Mouse (Mus musculus) hindbrain, embryonic 14.5 days (tissue): ENCODE data around the gene Hist1h2bb. TPM values are rescaled to one million over a fixed set of nuclear protein-coding genes. Genes with fewer than 3 reads are reported as not detected.
"Not testable (repeated sequence)": the region's sequence is repeated elsewhere in the genome, so short reads cannot be mapped to it uniquely, and the experiment has no call there.

ENCODE experiments used
- ATAC-seq: fragments of 200-750 bp; cut with Nextera tagmentation; 2 replicates; pipeline ENCODE4 v1.8.0; 2017; ENCODE audit warnings: moderate number of reproducible peaks, mild to moderate bottlenecking, moderate TSS enrichment, moderate library complexity; ENCODE audit not compliant: low FRiP score
- DNase-seq: peaks from one replicate; pipeline ENCODE4 v3.0.0-alpha.2; 2015; ENCODE audit warnings: low spot score
- H3K27ac ChIP-seq: fragments of 300-500 bp; sonication (generic); 2 replicates; pipeline ENCODE4 v1.5.1; 2014; ENCODE audit warnings: mild to moderate bottlenecking, moderate library complexity
- H3K27me3 ChIP-seq: fragments of 300-500 bp; sonication (generic); 2 replicates; pipeline ENCODE4 v1.6.1; 2014; ENCODE audit warnings: mild to moderate bottlenecking, low read length, mixed read lengths; ENCODE audit not compliant: control insufficient read depth, insufficient read depth
- H3K36me3 ChIP-seq: fragments of 300-500 bp; sonication (generic); replicated peaks from 2 replicates; pipeline ENCODE4 v1.6.1; 2014; ENCODE audit not compliant: control insufficient read depth, insufficient read depth
- H3K4me1 ChIP-seq: fragments of 300-500 bp; sonication (generic); replicated peaks from 2 replicates; pipeline ENCODE4 v1.6.1; 2014; ENCODE audit warnings: antibody characterized with exemption, low read length, mixed read lengths; ENCODE audit not compliant: control insufficient read depth, insufficient read depth
- H3K4me2 ChIP-seq: fragments of 300-500 bp; sonication (generic); replicated peaks from 2 replicates; pipeline ENCODE4 v1.6.1; 2014; ENCODE audit warnings: mild to moderate bottlenecking, moderate library complexity
- H3K4me3 ChIP-seq: fragments of 300-500 bp; sonication (generic); replicated peaks from 2 replicates; pipeline ENCODE4 v1.5.1; 2014; ENCODE audit warnings: mild to moderate bottlenecking, low read length
- H3K9ac ChIP-seq: fragments of 300-500 bp; sonication (generic); 2 replicates; pipeline ENCODE4 v1.6.1; 2014
- H3K9me3 ChIP-seq: fragments of 300-500 bp; sonication (generic); 2 replicates; pipeline ENCODE4 v1.6.1; 2016; ENCODE audit warnings: low read length; ENCODE audit not compliant: control insufficient read depth
- WGBS: fragments of 180-500 bp; shearing (Covaris S2); extraction: QIAGEN DNeasy Blood & Tissue Kit; methylation state at CpG from one replicate; pipeline ENCODE4 v1.1.7; 2014; 5-methylcytosine and 5-hydroxymethylcytosine counted together
- polyA plus RNA-seq: library from polyadenylated mRNA; unstranded; fragments of >200 nt; fragmentation: Nextera tagmentation; extraction: Ambion mirVana; gene quantifications from 2 replicates; pipeline ENCODE4 v1.2.1, GENCODE M21; 2014

The Hist1h2bb gene
- polyA plus RNA-seq, 1 experiment from 2014 or later: 0.64 TPM

GRCm38 (mm10) chr13:23744421-23745380 is 1.8 kb upstream of the Hist1h2bb start:
- Histone ChIP-seq H3K9ac (no peak overlapping the region), H3K9me3 (no peaks in the 10 kb centered on the region), H3K4me2 (peak overlapping the region; percentile 84), H3K27ac (no peak overlapping the region), H3K4me3 (peak overlapping the region; percentile 29), H3K4me1 (peaks cover 17% of the 10 kb centered on the region), H3K36me3 (no peaks in the 10 kb centered on the region), H3K27me3 (no peaks in the 10 kb centered on the region)
- ATAC-seq (no peak), DNase-seq (no peak)
- WGBS: 1% methylated on average over 17 of the region's 36 CpGs

- Histone ChIP-seq H3K4me2 (peak within 1 kb of the TSS; percentile 84), H3K36me3 (no peaks in the 10 kb centered on the region), H3K9ac (peak within 1 kb of the TSS; percentile 56), H3K4me1 (peaks cover 11% of the 10 kb centered on the region), H3K27me3 (no peaks in the 10 kb centered on the region), H3K27ac (peak within 1 kb of the TSS; percentile 92), H3K4me3 (peak within 1 kb of the TSS; percentile 29), H3K9me3 (no peaks in the 10 kb centered on the region)
- peak; percentile 75; the same call in 1 of the 2 replicates for ATAC-seq
- peak; percentile 95 for DNase-seq
- 1% methylated on average over 24 of the region's 28 CpGs for WGBS
Observed at GRCm38 (mm10) chr13:23745381-23746161, 963 bp upstream of the Hist1h2bb start, which contains the start of gene Hist1h3c. Hist1h3c (minus strand) TSS chr13:23745602.

DNA sequence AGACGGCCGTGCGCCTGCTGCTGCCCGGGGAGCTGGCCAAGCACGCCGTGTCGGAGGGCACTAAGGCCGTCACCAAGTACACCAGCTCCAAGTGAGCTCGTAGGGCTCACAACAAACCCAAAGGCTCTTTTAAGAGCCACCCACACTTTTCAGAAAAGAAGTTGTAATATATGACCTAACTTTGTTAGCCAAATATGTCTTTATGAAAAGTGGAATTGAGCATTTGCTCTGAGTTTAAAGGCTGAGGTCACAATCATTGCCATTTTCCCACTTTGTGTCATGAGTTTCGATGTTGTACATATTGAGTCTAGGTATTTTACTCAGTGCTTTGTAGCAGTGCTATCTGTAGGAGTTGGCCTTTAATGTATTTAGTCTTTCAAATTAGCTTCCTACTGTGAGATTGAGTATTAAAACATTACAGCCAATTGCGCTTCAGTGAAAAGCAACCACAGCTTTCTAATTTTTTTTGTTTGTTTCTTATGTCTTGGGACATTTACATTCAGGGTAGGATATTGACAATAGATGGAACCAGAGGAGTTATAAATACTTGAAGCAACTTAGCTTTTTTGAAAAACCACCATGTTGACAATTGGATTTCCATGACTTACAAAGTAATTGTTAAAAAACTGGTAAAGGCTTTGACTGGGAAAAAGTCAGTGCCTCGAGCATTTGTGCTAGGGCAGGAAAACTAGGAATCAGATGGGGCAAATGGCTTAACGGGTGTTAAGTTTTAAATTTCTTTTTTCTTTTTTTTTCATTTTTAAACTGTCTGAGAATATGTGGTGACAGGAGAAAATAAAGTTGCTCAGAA is 752 bp downstream of the Hist1h2bb start:
- no peaks in the 10 kb centered on the region for H3K27me3 ChIP-seq
- peak overlapping the region; percentile 54 for H3K9ac ChIP-seq
- ATAC-seq: peak; percentile 4; the same call in 1 of the 2 replicates
- peak overlapping the region; percentile 84 for H3K4me2 ChIP-seq
- no peak for DNase-seq
- peak overlapping the region; percentile 29 for H3K4me3 ChIP-seq
- no peaks in the 10 kb centered on the region for H3K36me3 ChIP-seq
- peaks cover 15% of the 10 kb centered on the region for H3K4me1 ChIP-seq
- H3K9me3 ChIP-seq: no peaks in the 10 kb centered on the region
- H3K27ac ChIP-seq: peak overlapping the region; percentile 92
- WGBS: 5% methylated on average over 10 of the region's 13 CpGs

- Histone ChIP-seq H3K27ac (peak overlapping the region; percentile 92; the same call in 1 of the 2 replicates), H3K4me1 (peaks cover 15% of the 10 kb centered on the region), H3K4me3 (no peak overlapping the region), H3K36me3 (no peaks in the 10 kb centered on the region), H3K4me2 (no peak overlapping the region), H3K9ac (0 out of 2 replicates have a peak overlapping the region, but pooled peaks have one; percentile 54), H3K27me3 (no peaks in the 10 kb centered on the region), H3K9me3 (no peaks in the 10 kb centered on the region)
- DNase-seq (no peak), ATAC-seq (no peak)
- 5% methylated on average over 4 of the region's 4 CpGs for WGBS
Observed at GRCm38 (mm10) chr13:23747892-23748288, 1.4 kb downstream of the Hist1h2bb start.

- Histone ChIP-seq H3K4me1 (peaks cover 15% of the 10 kb centered on the region), H3K4me3 (no peak overlapping the region), H3K27ac (no peak overlapping the region), H3K27me3 (no peaks in the 10 kb centered on the region), H3K9me3 (no peaks in the 10 kb centered on the region), H3K9ac (no peak overlapping the region), H3K4me2 (no peak overlapping the region), H3K36me3 (no peaks in the 10 kb centered on the region)
- DNase-seq: no peak
- ATAC-seq: no peak
- 92% methylated on average over 5 of the region's 5 CpGs for WGBS
Observed at GRCm38 (mm10) chr13:23749563-23750121, 3.1 kb downstream of the Hist1h2bb start.

DNA sequence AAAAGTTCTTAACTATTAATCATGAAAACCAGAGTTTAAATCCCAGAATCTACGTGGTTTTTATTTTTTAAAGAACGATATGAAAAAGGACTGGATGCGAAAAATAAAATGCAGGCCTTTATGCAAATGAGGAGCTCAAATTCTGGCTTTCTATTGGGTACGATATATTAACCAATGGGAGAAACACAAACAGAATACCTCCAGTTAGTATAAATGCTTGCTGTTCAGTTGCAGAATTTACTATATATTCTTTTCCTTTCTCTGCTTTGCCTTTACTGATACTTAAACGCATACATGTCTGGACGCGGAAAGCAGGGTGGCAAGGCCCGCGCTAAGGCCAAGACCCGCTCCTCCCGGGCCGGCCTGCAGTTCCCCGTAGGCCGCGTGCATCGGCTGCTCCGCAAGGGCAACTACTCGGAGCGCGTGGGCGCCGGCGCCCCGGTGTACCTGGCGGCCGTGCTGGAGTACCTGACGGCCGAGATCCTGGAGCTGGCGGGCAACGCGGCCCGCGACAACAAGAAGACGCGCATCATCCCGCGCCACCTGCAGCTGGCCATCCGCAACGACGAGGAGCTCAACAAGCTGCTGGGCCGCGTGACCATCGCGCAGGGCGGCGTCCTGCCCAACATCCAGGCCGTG is 4.4 kb downstream of the Hist1h2bb start, which contains the start of gene Hist1h2ab:
TSS of gene Hist1h2ab (plus strand) at position 288 of the 639 bp plus-strand sequence.
- 1% methylated on average over 25 of the region's 47 CpGs for WGBS
- H3K9me3 ChIP-seq, H3K27me3 ChIP-seq, H3K36me3 ChIP-seq: not testable (repeated sequence)
- Histone ChIP-seq H3K4me3 (peak within 1 kb of the TSS; percentile 40), H3K4me2 (peak within 1 kb of the TSS; percentile 70), H3K4me1 (peaks cover 11% of the 10 kb centered on the region), H3K9ac (peak within 1 kb of the TSS; percentile 60), H3K27ac (peak within 1 kb of the TSS; percentile 93)
- DNase-seq: peak; percentile 78
- peak; percentile 66 for ATAC-seq

- H3K4me1 ChIP-seq: peaks cover 11% of the 10 kb centered on the region
- WGBS: under 1% methylated on average over 11 of the region's 11 CpGs
Observed at GRCm38 (mm10) chr13:23751478-23751956, 5.0 kb downstream of the Hist1h2bb start.

More at GRCm38 (mm10) chr13:23751478-23751956, 5.0 kb downstream of the Hist1h2bb start:
- ATAC-seq: no peak
- peak overlapping the region; percentile 40 for H3K4me3 ChIP-seq
- peak overlapping the region; percentile 93 for H3K27ac ChIP-seq
- H3K36me3 ChIP-seq: no peaks in the 10 kb centered on the region
- H3K4me2 ChIP-seq: peak overlapping the region; percentile 70
- no peak for DNase-seq
- no peaks in the 10 kb centered on the region for H3K27me3 ChIP-seq
- peak overlapping the region; percentile 60 for H3K9ac ChIP-seq
- no peaks in the 10 kb centered on the region for H3K9me3 ChIP-seq
